Comparison of ENCODE assay signal across 19 mouse cellular contexts in the genomic region with DNA sequence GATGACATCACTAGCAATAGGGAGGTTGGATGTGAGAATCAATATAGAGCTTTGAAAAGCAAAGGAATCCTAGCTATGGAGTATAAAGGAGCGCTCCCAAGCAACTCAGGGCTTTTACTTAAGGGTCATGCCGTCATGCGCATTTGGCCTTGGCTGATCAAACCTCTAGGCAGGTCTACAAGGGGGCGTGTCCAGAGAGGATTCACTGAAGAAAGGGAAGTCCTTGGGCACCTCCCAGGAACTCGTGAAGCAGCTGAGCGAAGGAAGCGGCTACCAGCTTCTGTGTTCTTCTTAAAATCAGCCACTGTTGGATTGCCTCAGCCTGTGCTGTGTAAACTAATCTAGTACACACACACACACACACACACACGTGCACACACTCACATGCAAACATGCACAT. TPM values are rescaled to one million over a fixed set of nuclear protein-coding genes. Genes with fewer than 3 reads are reported as not detected.
A peak's percentile ranks its signal among the peaks of the same experiment; 100 is the strongest.
DNase-seq lines count a peak whose midpoint lies in the region; ATAC-seq and TF ChIP-seq lines count a peak whose summit lies in the region.
"Had no signal": no experiment of that assay in that cellular context is flagged by ENCODE, and none has a peak within 500 bp of the region (broad histone marks: within the 10 kb centered on the region; RNA-seq: fewer than 3 reads in every experiment).

No protein-coding gene starts in this region.

- H3K4me2 ChIP-seq in lung, postnatal 0 days (replicated peaks; ENCODE audit: low read depth, low read length) = no peak overlapping the region
- H3K4me2 ChIP-seq in hindbrain, embryonic 13.5 days = no peak overlapping the region
- H3K4me2 ChIP-seq: embryonic facial prominence, embryonic 12.5 days; forebrain, embryonic 13.5 days; neural tube, embryonic 12.5 days had no signal

- no peaks in the 10 kb centered on the region for H3K9me3 ChIP-seq in lung, postnatal 0 days (ENCODE audit: low read length)
- no peaks in the 10 kb centered on the region for H3K9me3 ChIP-seq in hindbrain, embryonic 13.5 days
- H3K9me3 ChIP-seq: embryonic facial prominence, embryonic 12.5 days; forebrain, embryonic 13.5 days; neural tube, embryonic 12.5 days had no signal

- ATAC-seq in lung, postnatal 0 days = no peak
- peak; percentile 96 for ATAC-seq in megakaryocyte progenitor cell, adult 5-6 weeks (replicated peaks; ENCODE audit: poor library complexity)
- ATAC-seq in hindbrain, embryonic 13.5 days (ENCODE audit: low FRiP score) = no peak
- ATAC-seq: forebrain, embryonic 13.5 days had no signal

- WGBS in lung, postnatal 0 days = 63% methylated on average over 8 of the region's 8 CpGs
- 81% methylated on average over 8 of the region's 8 CpGs for WGBS in hindbrain, embryonic 13.5 days

- no peak overlapping the region for H3K9ac ChIP-seq in lung, postnatal 0 days (replicated peaks; ENCODE audit: low read depth)
- H3K9ac ChIP-seq in hindbrain, embryonic 13.5 days = no peak overlapping the region
- H3K9ac ChIP-seq: embryonic facial prominence, embryonic 12.5 days; forebrain, embryonic 13.5 days; neural tube, embryonic 12.5 days had no signal

- no peaks in the 10 kb centered on the region for H3K27me3 ChIP-seq in lung, postnatal 0 days (replicated peaks; ENCODE audit: insufficient read depth, low read length)
- H3K27me3 ChIP-seq in hindbrain, embryonic 13.5 days = no peaks in the 10 kb centered on the region
- H3K27me3 ChIP-seq: embryonic facial prominence, embryonic 12.5 days; forebrain, embryonic 13.5 days; neural tube, embryonic 12.5 days had no signal

- H3K36me3 ChIP-seq in lung, postnatal 0 days (ENCODE audit: insufficient read depth, low read length) = no peaks in the 10 kb centered on the region
- H3K36me3 ChIP-seq in hindbrain, embryonic 13.5 days = no peaks in the 10 kb centered on the region
- H3K36me3 ChIP-seq: embryonic facial prominence, embryonic 12.5 days; neural tube, embryonic 12.5 days had no signal

- peak; percentile 36 for DNase-seq in lung, postnatal 0 days (ENCODE audit: low spot score)
- no peak for DNase-seq in lung, adult 18-20 months
- peak; percentile 67 for DNase-seq in ES-CJ7 (ENCODE audit: low read depth, low spot score)
- DNase-seq in ZHBTc4 (ENCODE audit: low read depth, low spot score) = peak; percentile 79
- DNase-seq in urinary bladder, postnatal 4 days (ENCODE audit: low spot score in 2 of 2) = no peak
- DNase-seq in retina, postnatal 1 day = no peak
- DNase-seq: cerebellum, adult 2 months; gastrocnemius, postnatal 14 days; kidney, adult 18-20 months; kidney, postnatal 14 days; lung, postnatal 10 days; thymus, postnatal 14 days had no signal

- H3K4me3 ChIP-seq in lung, postnatal 0 days (ENCODE audit: low read depth, low read length) = no peak overlapping the region
- no peak overlapping the region for H3K4me3 ChIP-seq in hindbrain, embryonic 13.5 days
- H3K4me3 ChIP-seq: embryonic facial prominence, embryonic 12.5 days; erythroblast, embryonic 14.5 days; forebrain, embryonic 13.5 days; neural tube, embryonic 12.5 days had no signal

- H3K27ac ChIP-seq in lung, postnatal 0 days (ENCODE audit: low read length) = no peak overlapping the region
- no peak overlapping the region for H3K27ac ChIP-seq in hindbrain, embryonic 13.5 days
- H3K27ac ChIP-seq: embryonic facial prominence, embryonic 12.5 days; forebrain, embryonic 13.5 days; neural tube, embryonic 12.5 days; stomach, postnatal 0 days had no signal

- TF ChIP-seq EP300 in lung, postnatal 0 days (IDR thresholded peaks at IDR 0.05) = no peak

- H3K4me1 ChIP-seq in lung, postnatal 0 days (ENCODE audit: insufficient read depth, low read depth, low read length) = no peaks in the 10 kb centered on the region; the same call in 1 of the 2 replicates
- H3K4me1 ChIP-seq in hindbrain, embryonic 13.5 days (replicated peaks) = peaks cover 7% of the 10 kb centered on the region
- H3K4me1 ChIP-seq: neural tube, embryonic 12.5 days had no signal

- TF ChIP-seq CTCF in lung, postnatal 0 days (IDR thresholded peaks at IDR 0.05) = no peak

RNA-seq across cellular contexts. Expression of a gene that starts 43.9 kb away (rescaled TPM):
- polyA plus RNA-seq in lung, postnatal 0 days (2015; fragmentation: Nextera tagmentation; extraction: Ambion mirVana) = 61.6 and 65.7 TPM in 2 replicates
- total RNA-seq in megakaryocyte progenitor cell, adult 5-6 weeks (2015) = 69.5 and 70.4 TPM in 2 replicates
- total RNA-seq in megakaryocyte progenitor cell, adult 5-6 weeks (2017) = 53.5 and 67.6 TPM in 2 replicates
- 148 and 153 TPM in 2 replicates for polyA plus RNA-seq in hindbrain, embryonic 13.5 days (2015; fragmentation: Nextera tagmentation; extraction: Ambion mirVana)

RNA-seq across cellular contexts. Expression of a gene that starts 44.4 kb away (rescaled TPM):
- polyA plus RNA-seq in lung, postnatal 0 days (2015; fragmentation: Nextera tagmentation; extraction: Ambion mirVana) = 19.9 and 20.3 TPM in 2 replicates
- 7.3 and 9.7 TPM in 2 replicates for total RNA-seq in megakaryocyte progenitor cell, adult 5-6 weeks (2015)
- total RNA-seq in megakaryocyte progenitor cell, adult 5-6 weeks (2017) = 11.2 and 14.9 TPM in 2 replicates
- 22.3 and 22.9 TPM in 2 replicates for polyA plus RNA-seq in hindbrain, embryonic 13.5 days (2015; fragmentation: Nextera tagmentation; extraction: Ambion mirVana)

Comparison
In these comparisons a context has a peak if more than half of its experiments do, and no peak if none do; other contexts are left out.
1. DNase-seq: peak in lung, postnatal 0 days (single experiment), ES-CJ7 (single experiment) and ZHBTc4 (single experiment); none in lung, adult 18-20 months (0 of 2), urinary bladder, postnatal 4 days (0 of 2) and retina, postnatal 1 day (single experiment).